Mouse (Mus musculus): ENCODE results near the gene Sbk3. TPM values are rescaled to one million over a fixed set of nuclear protein-coding genes. Genes with fewer than 3 reads are reported as not detected.
A peak's percentile ranks its signal among the peaks of the same experiment; 100 is the strongest.

Gene Sbk3
- polyA plus RNA-seq, 1 experiment from 2014 or later, result not detected

GRCm38 (mm10) chr7:4940068-4940479 lies 30.9 kb downstream of the Sbk3 start:
- Histone ChIP-seq H3K4me1 (peaks cover 4% of the 10 kb centered on the region), H3K27ac (no peak overlapping the region), H3K36me3 (no peaks in the 10 kb centered on the region), H3K27me3 (ENCODE audit: low read depth, poor library complexity, severe bottlenecking) (no peaks in the 10 kb centered on the region), H3K4me3 (no peak overlapping the region), H3K9me3 (replicated peaks) (no peaks in the 10 kb centered on the region)
- WGBS, result 20% methylated on average over 9 of the region's 9 CpGs
- DNase-seq (ENCODE audit: low spot score), result peak; percentile 91

GRCm38 (mm10) chr7:4938456-4938855 lies 32.5 kb downstream of the Sbk3 start:
- DNase-seq (ENCODE audit: low spot score), result peak; percentile 79
- Histone ChIP-seq H3K4me1 (peaks cover 2% of the 10 kb centered on the region), H3K4me3 (no peak overlapping the region), H3K27me3 (ENCODE audit: low read depth, poor library complexity, severe bottlenecking) (no peaks in the 10 kb centered on the region), H3K9me3 (replicated peaks) (no peaks in the 10 kb centered on the region), H3K27ac (no peak overlapping the region), H3K36me3 (no peaks in the 10 kb centered on the region)
- WGBS, result 41% methylated on average over 2 of the region's 2 CpGs

- Histone ChIP-seq H3K4me3 (no peak overlapping the region), H3K36me3 (no peaks in the 10 kb centered on the region), H3K4me1 (no peaks in the 10 kb centered on the region), H3K9me3 (replicated peaks) (no peaks in the 10 kb centered on the region), H3K27ac (no peak overlapping the region), H3K27me3 (ENCODE audit: low read depth, poor library complexity, severe bottlenecking) (no peaks in the 10 kb centered on the region)
- 80% methylated on average over 11 of the region's 11 CpGs for WGBS
- DNase-seq (ENCODE audit: low spot score), result no peak
Measured at GRCm38 (mm10) chr7:4937392-4937791, 33.6 kb downstream of the Sbk3 start.

GRCm38 (mm10) chr7:4936832-4937231 lies 34.1 kb downstream of the Sbk3 start:
- no peaks in the 10 kb centered on the region for H3K27me3 ChIP-seq (ENCODE audit: low read depth, poor library complexity, severe bottlenecking)
- H3K9me3 ChIP-seq (replicated peaks), result no peaks in the 10 kb centered on the region
- 0 out of 2 replicates have a peak overlapping the region, but pooled peaks have one; percentile 2 for H3K27ac ChIP-seq
- WGBS, result 84% methylated on average over 10 of the region's 10 CpGs
- no peak for DNase-seq (ENCODE audit: low spot score)
- H3K4me3 ChIP-seq, result no peak overlapping the region
- no peaks in the 10 kb centered on the region for H3K4me1 ChIP-seq
- no peaks in the 10 kb centered on the region for H3K36me3 ChIP-seq

GRCm38 (mm10) chr7:4934160-4934914 lies 36.6 kb downstream of the Sbk3 start:
- WGBS, result 81% methylated on average over 4 of the region's 4 CpGs
- Histone ChIP-seq H3K4me3 (no peak overlapping the region), H3K27ac (no peak overlapping the region), H3K9me3 (replicated peaks) (no peaks in the 10 kb centered on the region), H3K36me3 (no peaks in the 10 kb centered on the region), H3K4me1 (no peaks in the 10 kb centered on the region), H3K27me3 (ENCODE audit: low read depth, poor library complexity, severe bottlenecking) (no peaks in the 10 kb centered on the region)
- DNase-seq (ENCODE audit: low spot score), result no peak

- no peak for DNase-seq (ENCODE audit: low spot score)
- Histone ChIP-seq H3K4me1 (peaks cover 3% of the 10 kb centered on the region; the same call in 1 of the 2 replicates), H3K27ac (no peak overlapping the region), H3K9me3 (replicated peaks) (no peaks in the 10 kb centered on the region), H3K36me3 (no peaks in the 10 kb centered on the region), H3K4me3 (no peak overlapping the region), H3K27me3 (ENCODE audit: low read depth, poor library complexity, severe bottlenecking) (no peaks in the 10 kb centered on the region)
- WGBS, result 78% methylated on average over 12 of the region's 12 CpGs
Measured at GRCm38 (mm10) chr7:4933103-4933502, 37.9 kb downstream of the Sbk3 start.

- peak overlapping the region; percentile 39; the same call in 1 of the 2 replicates for H3K27ac ChIP-seq
- H3K4me1 ChIP-seq, result peaks cover 51% of the 10 kb centered on the region
- DNase-seq (ENCODE audit: low spot score), result no peak
- H3K9me3 ChIP-seq (replicated peaks), result no peaks in the 10 kb centered on the region
- no peak overlapping the region for H3K4me3 ChIP-seq
- H3K36me3 ChIP-seq, result no peaks in the 10 kb centered on the region
- 61% methylated on average over 17 of the region's 17 CpGs for WGBS
- no peaks in the 10 kb centered on the region for H3K27me3 ChIP-seq (ENCODE audit: low read depth, poor library complexity, severe bottlenecking)
Measured at GRCm38 (mm10) chr7:4928323-4928722, 42.6 kb downstream of the Sbk3 start.

- Histone ChIP-seq H3K36me3 (no peaks in the 10 kb centered on the region), H3K27me3 (ENCODE audit: low read depth, poor library complexity, severe bottlenecking) (no peaks in the 10 kb centered on the region), H3K27ac (peak overlapping the region; percentile 89), H3K4me3 (no peak overlapping the region), H3K9me3 (replicated peaks) (no peaks in the 10 kb centered on the region), H3K4me1 (peaks cover 57% of the 10 kb centered on the region)
- 66% methylated on average over 8 of the region's 8 CpGs for WGBS
- no peak for DNase-seq (ENCODE audit: low spot score)
Measured at GRCm38 (mm10) chr7:4927711-4928110, 43.3 kb downstream of the Sbk3 start.

- peak overlapping the region; percentile 89 for H3K27ac ChIP-seq
- H3K27me3 ChIP-seq (ENCODE audit: low read depth, poor library complexity, severe bottlenecking), result no peaks in the 10 kb centered on the region
- peaks cover 66% of the 10 kb centered on the region for H3K4me1 ChIP-seq
- no peak for DNase-seq (ENCODE audit: low spot score)
- no peaks in the 10 kb centered on the region for H3K36me3 ChIP-seq
- H3K9me3 ChIP-seq (replicated peaks), result no peaks in the 10 kb centered on the region
- peak overlapping the region; percentile 9; the same call in 1 of the 2 replicates for H3K4me3 ChIP-seq
- 66% methylated on average over 16 of the region's 16 CpGs for WGBS
Measured at GRCm38 (mm10) chr7:4926849-4927248, 44.1 kb downstream of the Sbk3 start.

- Histone ChIP-seq H3K4me3 (peak within 1 kb of the TSS; percentile 56), H3K9me3 (replicated peaks) (no peaks in the 10 kb centered on the region), H3K4me1 (peaks cover 77% of the 10 kb centered on the region), H3K27me3 (ENCODE audit: low read depth, poor library complexity, severe bottlenecking) (no peaks in the 10 kb centered on the region), H3K36me3 (peaks cover 11% of the 10 kb centered on the region), H3K27ac (peak within 1 kb of the TSS; percentile 89)
- DNase-seq (ENCODE audit: low spot score), result peak; percentile 60
- 11% methylated on average over 6 of the region's 6 CpGs for whole genome bisulfite sequencing
Measured at GRCm38 (mm10) chr7:4925441-4926381, 45.3 kb downstream of the Sbk3 start, which contains the start of gene Ssc5d. TSS of gene Ssc5d (plus strand) at chr7:4925785.

- peak; percentile 63 for DNase-seq (ENCODE audit: low spot score)
- Histone ChIP-seq H3K27me3 (ENCODE audit: low read depth, poor library complexity, severe bottlenecking) (no peaks in the 10 kb centered on the region), H3K4me1 (peaks cover 85% of the 10 kb centered on the region), H3K4me3 (peak overlapping the region; percentile 56), H3K27ac (peak overlapping the region; percentile 89), H3K36me3 (peaks cover 19% of the 10 kb centered on the region), H3K9me3 (replicated peaks) (0 out of 2 replicates have a peak, but pooled peaks cover 1% of the 10 kb centered on the region)
- 6% methylated on average over 3 of the region's 4 CpGs for WGBS
Measured at GRCm38 (mm10) chr7:4924891-4925301, 46.1 kb downstream of the Sbk3 start.

GRCm38 (mm10) chr7:4924483-4924882 lies 46.5 kb downstream of the Sbk3 start:
- peak overlapping the region; percentile 89 for H3K27ac ChIP-seq
- DNase-seq (ENCODE audit: low spot score), result peak; percentile 51
- H3K4me1 ChIP-seq, result peaks cover 87% of the 10 kb centered on the region
- H3K27me3 ChIP-seq (ENCODE audit: low read depth, poor library complexity, severe bottlenecking), result no peaks in the 10 kb centered on the region
- peaks cover 23% of the 10 kb centered on the region for H3K36me3 ChIP-seq
- WGBS, result 2% methylated on average over 4 of the region's 4 CpGs
- H3K4me3 ChIP-seq, result peak overlapping the region; percentile 56
- H3K9me3 ChIP-seq (replicated peaks), result 0 out of 2 replicates have a peak, but pooled peaks cover 1% of the 10 kb centered on the region
